Mouse (Mus musculus): ENCODE results near the gene Chrna3.

Gene Chrna3

GRCm38 (mm10) chr9:54982401-54982800 is 44.0 kb downstream of the Chrna3 start:
- no peak for TF ChIP-seq POU5F1 (IDR thresholded peaks at IDR 0.05; ENCODE audit: borderline replicate concordance, low read length)
- H3K4me3 ChIP-seq (replicated peaks; ENCODE audit: low read length), result peak overlapping the region; percentile 84
- H3K4me1 ChIP-seq (replicated peaks; ENCODE audit: low read depth, low read length), result peaks cover 22% of the 10 kb centered on the region
- H3K36me3 ChIP-seq (ENCODE audit: insufficient read depth, low read length), result no peaks in the 10 kb centered on the region
- H3K27me3 ChIP-seq (ENCODE audit: insufficient read depth, low read length), result peaks cover 34% of the 10 kb centered on the region
- H3K9me3 ChIP-seq (ENCODE audit: low read length), result peaks cover 5% of the 10 kb centered on the region

- H3K36me3 ChIP-seq (ENCODE audit: insufficient read depth, low read length), result no peaks in the 10 kb centered on the region
- peak overlapping the region; percentile 84 for H3K4me3 ChIP-seq (replicated peaks; ENCODE audit: low read length)
- TF ChIP-seq CTCF (conservative IDR thresholded peaks at IDR 0.05; ENCODE audit: low read length), result no peak
- no peak for TF ChIP-seq NANOG (IDR thresholded peaks at IDR 0.05; ENCODE audit: borderline replicate concordance, low read length)
- no peak for TF ChIP-seq POU5F1 (IDR thresholded peaks at IDR 0.05; ENCODE audit: borderline replicate concordance, low read length)
- H3K27me3 ChIP-seq (ENCODE audit: insufficient read depth, low read length), result peaks cover 34% of the 10 kb centered on the region
- H3K9me3 ChIP-seq (ENCODE audit: low read length), result peaks cover 5% of the 10 kb centered on the region
- H3K4me1 ChIP-seq (replicated peaks; ENCODE audit: low read depth, low read length), result peaks cover 22% of the 10 kb centered on the region
These were observed 44.8 kb downstream of the Chrna3 start for GRCm38 (mm10) chr9:54981291-54982191.

DNA sequence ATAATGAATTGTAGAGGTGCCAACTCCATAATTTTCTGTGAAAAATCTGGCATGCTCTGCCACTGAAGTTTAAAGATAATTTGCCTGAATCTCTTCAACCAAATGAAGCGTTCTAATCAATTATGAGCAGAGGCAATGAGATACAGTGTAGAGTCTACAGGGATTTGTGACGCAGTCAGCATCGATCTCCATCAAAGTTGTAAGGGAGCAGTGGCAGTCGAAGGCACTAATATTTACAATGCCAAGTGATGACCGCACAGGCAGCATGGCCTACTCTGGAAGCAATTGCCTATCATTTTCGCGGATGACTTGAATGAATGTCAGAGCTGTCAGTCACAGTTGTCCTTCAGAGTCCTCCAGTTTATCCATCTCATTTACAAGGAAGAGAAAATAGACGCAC is 45.7 kb downstream of the Chrna3 start, which contains the start of gene Chrna5:
TSS of gene Chrna5 (plus strand) at position 207 of the 400 bp plus-strand sequence.
- no peaks in the 10 kb centered on the region for H3K36me3 ChIP-seq (ENCODE audit: insufficient read depth, low read length)
- peaks cover 34% of the 10 kb centered on the region for H3K27me3 ChIP-seq (ENCODE audit: insufficient read depth, low read length)
- H3K4me3 ChIP-seq (replicated peaks; ENCODE audit: low read length), result peak within 1 kb of the TSS; percentile 84
- no peak for TF ChIP-seq POU5F1 (IDR thresholded peaks at IDR 0.05; ENCODE audit: borderline replicate concordance, low read length)
- no peak for TF ChIP-seq CTCF (conservative IDR thresholded peaks at IDR 0.05; ENCODE audit: low read length)
- no peak for TF ChIP-seq NANOG (IDR thresholded peaks at IDR 0.05; ENCODE audit: borderline replicate concordance, low read length)
- H3K4me1 ChIP-seq (replicated peaks; ENCODE audit: low read depth, low read length), result peaks cover 22% of the 10 kb centered on the region
- H3K9me3 ChIP-seq (ENCODE audit: low read length), result peaks cover 5% of the 10 kb centered on the region

GRCm38 (mm10) chr9:54969972-54970637 is 56.3 kb downstream of the Chrna3 start:
- Histone ChIP-seq H3K27me3 (ENCODE audit: insufficient read depth, low read length) (no peaks in the 10 kb centered on the region), H3K9me3 (ENCODE audit: low read length) (no peaks in the 10 kb centered on the region), H3K36me3 (ENCODE audit: insufficient read depth, low read length) (no peaks in the 10 kb centered on the region), H3K4me1 (replicated peaks; ENCODE audit: low read depth, low read length) (peaks cover 21% of the 10 kb centered on the region), H3K4me3 (replicated peaks; ENCODE audit: low read length) (no peak overlapping the region)
- TF ChIP-seq POU5F1 (IDR thresholded peaks at IDR 0.05; ENCODE audit: borderline replicate concordance, low read length) (no peak), NANOG (IDR thresholded peaks at IDR 0.05; ENCODE audit: borderline replicate concordance, low read length) (no peak), CTCF (conservative IDR thresholded peaks at IDR 0.05; ENCODE audit: low read length) (no peak)

- H3K27me3 ChIP-seq (ENCODE audit: insufficient read depth, low read length), result 0 out of 2 replicates have a peak, but pooled peaks cover 3% of the 10 kb centered on the region
- H3K4me3 ChIP-seq (replicated peaks; ENCODE audit: low read length), result no peak overlapping the region
- peaks cover 19% of the 10 kb centered on the region for H3K36me3 ChIP-seq (ENCODE audit: insufficient read depth, low read length)
- 0 out of 2 replicates have a peak, but pooled peaks cover 6% of the 10 kb centered on the region for H3K9me3 ChIP-seq (ENCODE audit: low read length)
- no peaks in the 10 kb centered on the region for H3K4me1 ChIP-seq (replicated peaks; ENCODE audit: low read depth, low read length)
- no peak for TF ChIP-seq NANOG (IDR thresholded peaks at IDR 0.05; ENCODE audit: borderline replicate concordance, low read length)
- no peak for TF ChIP-seq POU5F1 (IDR thresholded peaks at IDR 0.05; ENCODE audit: borderline replicate concordance, low read length)
- TF ChIP-seq CTCF (conservative IDR thresholded peaks at IDR 0.05; ENCODE audit: low read length), result no peak
These were observed 62.7 kb downstream of the Chrna3 start for GRCm38 (mm10) chr9:54963669-54964068.

- H3K9me3 ChIP-seq (ENCODE audit: low read length), result 0 out of 2 replicates have a peak, but pooled peaks cover 6% of the 10 kb centered on the region
- H3K36me3 ChIP-seq (ENCODE audit: insufficient read depth, low read length), result peaks cover 45% of the 10 kb centered on the region
- no peak overlapping the region for H3K4me3 ChIP-seq (replicated peaks; ENCODE audit: low read length)
- no peaks in the 10 kb centered on the region for H3K4me1 ChIP-seq (replicated peaks; ENCODE audit: low read depth, low read length)
- TF ChIP-seq NANOG (IDR thresholded peaks at IDR 0.05; ENCODE audit: borderline replicate concordance, low read length) (no peak), POU5F1 (IDR thresholded peaks at IDR 0.05; ENCODE audit: borderline replicate concordance, low read length) (no peak), CTCF (conservative IDR thresholded peaks at IDR 0.05; ENCODE audit: low read length) (no peak)
- 0 out of 2 replicates have a peak, but pooled peaks cover 3% of the 10 kb centered on the region for H3K27me3 ChIP-seq (ENCODE audit: insufficient read depth, low read length)
These were observed 65.3 kb downstream of the Chrna3 start for GRCm38 (mm10) chr9:54961059-54961458.
